Mouse (Mus musculus) bone marrow, adult 2 months (tissue): Measurements from ENCODE around the gene S100a5.

Experiments
- CTCF ChIP-seq: fragments of 200-500 bp; IDR thresholded peaks from 2 replicates; pipeline ENCODE4 v1.5.1; 2011; ENCODE audit warnings: low read length, control low read depth; ENCODE audit not compliant: control insufficient read depth, insufficient read depth
- POLR2A ChIP-seq: fragments of 200-500 bp; IDR thresholded peaks from 2 replicates; pipeline ENCODE4 v1.6.1; 2011; ENCODE audit warnings: low read depth, mild to moderate bottlenecking, control low read depth, low read length, borderline replicate concordance; ENCODE audit not compliant: control insufficient read depth

DNA sequence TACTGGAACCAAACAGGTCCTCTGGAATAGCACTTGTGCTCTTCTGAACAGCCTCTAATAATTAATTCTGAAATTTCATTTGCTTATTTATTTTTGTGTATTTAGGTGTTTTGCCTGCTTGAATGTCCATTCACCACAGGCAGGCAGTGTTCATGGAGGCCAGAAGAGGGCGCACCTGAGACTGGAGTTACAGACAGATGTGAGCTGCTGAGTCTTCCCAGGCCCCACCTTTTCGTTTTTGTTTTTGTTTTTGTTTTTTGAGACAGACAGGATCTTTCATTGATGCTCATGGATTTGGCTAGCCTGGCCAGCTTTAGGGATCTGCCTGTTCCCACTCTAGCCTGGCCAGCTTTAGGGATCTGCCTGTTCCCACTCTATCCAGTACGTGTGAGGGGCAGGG, 35.9 kb downstream of the S100a5 start:
- TF ChIP-seq CTCF = peak; percentile 84
- TF ChIP-seq POLR2A = no peak
